Mouse (Mus musculus) thymus, adult 2 months (tissue): ENCODE measurements around the gene Zc3h12d. TPM values are rescaled to one million over a fixed set of nuclear protein-coding genes. Genes with fewer than 3 reads are reported as not detected.

ENCODE experiments used
- DNase-seq: peaks from one replicate; pipeline ENCODE4 v3.0.0; 2021
- H3K27ac ChIP-seq: fragments of 200-500 bp; 2 replicates; pipeline ENCODE4 v1.5.1; 2012; ENCODE audit warnings: low read length, control low read depth; ENCODE audit not compliant: control insufficient read depth, insufficient read depth
- H3K27me3 ChIP-seq: fragments of 200-500 bp; 2 replicates; pipeline ENCODE4 v1.6.1; 2012; ENCODE audit warnings: mild to moderate bottlenecking, low read length, moderate library complexity, mixed read lengths; ENCODE audit not compliant: control insufficient read depth, insufficient read depth
- H3K36me3 ChIP-seq: fragments of 200-500 bp; 2 replicates; pipeline ENCODE4 v1.6.1; 2012; ENCODE audit warnings: mild to moderate bottlenecking, low read length, moderate library complexity; ENCODE audit not compliant: control insufficient read depth, insufficient read depth
- H3K4me1 ChIP-seq: fragments of 200-500 bp; replicated peaks from 2 replicates; pipeline ENCODE4 v1.6.1; 2012; ENCODE audit warnings: low read length; ENCODE audit not compliant: control insufficient read depth, insufficient read depth
- H3K4me3 ChIP-seq: fragments of 200-500 bp; 2 replicates; pipeline ENCODE4 v1.5.1; 2012; ENCODE audit warnings: mild to moderate bottlenecking, low read length, control low read depth, moderate library complexity; ENCODE audit not compliant: control insufficient read depth, insufficient read depth
- CTCF ChIP-seq: fragments of 200-500 bp; IDR thresholded peaks from 2 replicates; pipeline ENCODE4 v1.5.1; 2012; ENCODE audit warnings: mild to moderate bottlenecking, control low read depth, low read length, moderate library complexity, borderline replicate concordance; ENCODE audit not compliant: control insufficient read depth, poor library complexity, insufficient read depth; ENCODE audit errors: extremely low read depth
- POLR2A ChIP-seq: fragments of 200-500 bp; IDR thresholded peaks from 2 replicates; pipeline ENCODE4 v1.6.1; 2012; ENCODE audit warnings: mild to moderate bottlenecking, low read length, control low read depth, moderate library complexity; ENCODE audit not compliant: control insufficient read depth, poor library complexity, insufficient read depth; ENCODE audit errors: extremely low read depth
- WGBS: fragments of 180-500 bp; shearing (Covaris S2); methylation state at CpG from one replicate; pipeline ENCODE4 v1.1.7; 2018; 5-methylcytosine and 5-hydroxymethylcytosine counted together
- polyA plus RNA-seq: library from polyadenylated mRNA; depleted of rRNA; stranded (reverse); fragments of >200 nt; gene quantifications from 2 replicates; pipeline ENCODE4 v1.2.3, GENCODE M21; 2012; rRNA removed

Gene Zc3h12d
- polyA plus RNA-seq, 1 experiment: 5.6 TPM

DNA sequence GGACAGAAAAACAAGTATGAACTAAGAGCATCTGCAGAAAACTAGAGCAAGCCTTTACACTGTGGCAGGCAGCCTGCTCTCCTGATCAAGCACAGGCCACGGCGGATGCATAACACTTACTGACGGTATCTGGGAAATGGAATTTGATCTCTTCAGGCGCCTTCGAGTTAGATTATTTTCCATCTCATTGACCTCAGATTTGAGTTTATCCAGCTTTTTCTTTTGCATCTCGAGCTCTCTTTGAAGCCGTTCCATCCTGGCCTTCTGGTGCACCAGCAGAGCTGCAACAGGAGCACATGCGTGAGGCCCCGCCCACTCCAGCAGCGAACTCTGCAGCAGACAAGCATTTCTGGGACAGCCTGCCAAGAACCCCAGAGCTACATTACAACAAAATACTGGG is 79.0 kb downstream of the Zc3h12d start:
- H3K27ac ChIP-seq: no peak overlapping the region
- DNase-seq: no peak
- peaks cover 61% of the 10 kb centered on the region for H3K36me3 ChIP-seq
- H3K27me3 ChIP-seq: no peaks in the 10 kb centered on the region
- no peaks in the 10 kb centered on the region for H3K4me1 ChIP-seq
- no peak overlapping the region for H3K4me3 ChIP-seq
- TF ChIP-seq POLR2A (no peak), CTCF (no peak)
- 95% methylated on average over 10 of the region's 10 CpGs for WGBS

Other genes starting within 250 kb of the Zc3h12d start
- 3.8 and 5.0 TPM in 2 replicates for gene Lrp11, start 242.7 kb upstream of the Zc3h12d start, polyA plus RNA-seq
- 13.2 and 14.2 TPM in 2 replicates for gene Nup43, start 165.0 kb upstream of the Zc3h12d start, polyA plus RNA-seq
- 35.5 and 35.6 TPM in 2 replicates for gene Pcmt1, start 151.3 kb upstream of the Zc3h12d start, polyA plus RNA-seq
- gene Lats1, start 151.3 kb upstream of the Zc3h12d start, polyA plus RNA-seq: 17.3 and 17.9 TPM in 2 replicates
- gene Katna1, start 106.5 kb upstream of the Zc3h12d start, polyA plus RNA-seq: 5.4 and 8.0 TPM in 2 replicates
- gene Ginm1, start 39.6 kb upstream of the Zc3h12d start, polyA plus RNA-seq: 20.2 and 23.7 TPM in 2 replicates
- gene Ppil4, start 39.6 kb upstream of the Zc3h12d start, polyA plus RNA-seq: 11.4 and 13.4 TPM in 2 replicates
- 75.7 and 78.1 TPM in 2 replicates for gene Tab2, start 123.8 kb downstream of the Zc3h12d start, polyA plus RNA-seq